Mouse (Mus musculus) left cerebral cortex, adult 11 months (tissue): ENCODE results near the gene Tmem150b.

Experiments
- DNase-seq: peaks from one replicate; pipeline ENCODE4 v3.0.0; 2022; ENCODE audit warnings: low spot score

Gene Tmem150b

DNA sequence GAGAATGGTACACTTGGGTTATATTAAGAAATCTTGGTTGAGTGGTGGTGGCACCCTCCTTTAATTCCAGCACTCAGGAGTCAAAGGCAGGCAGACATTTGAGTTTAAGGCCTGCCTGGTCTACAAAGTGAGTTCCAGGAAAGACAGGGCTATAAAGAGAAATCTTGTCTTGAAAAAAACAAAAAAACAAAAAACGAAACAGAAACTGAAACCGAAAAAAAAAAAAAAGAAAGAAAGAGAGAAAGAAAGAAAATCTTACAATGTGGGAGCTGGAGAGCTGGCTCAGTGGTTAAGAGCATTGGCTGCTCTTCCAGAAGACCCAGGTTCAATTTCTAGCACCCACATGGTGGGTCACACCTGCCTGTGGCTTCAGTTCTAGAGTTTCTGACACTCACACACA is 61.3 kb downstream of the Tmem150b start:
- no peak for DNase-seq

GRCm38 (mm10) chr7:4663179-4663578 is 61.9 kb downstream of the Tmem150b start:
- no peak for DNase-seq

GRCm38 (mm10) chr7:4659911-4660443 is 65.1 kb downstream of the Tmem150b start:
- no peak for DNase-seq

DNA sequence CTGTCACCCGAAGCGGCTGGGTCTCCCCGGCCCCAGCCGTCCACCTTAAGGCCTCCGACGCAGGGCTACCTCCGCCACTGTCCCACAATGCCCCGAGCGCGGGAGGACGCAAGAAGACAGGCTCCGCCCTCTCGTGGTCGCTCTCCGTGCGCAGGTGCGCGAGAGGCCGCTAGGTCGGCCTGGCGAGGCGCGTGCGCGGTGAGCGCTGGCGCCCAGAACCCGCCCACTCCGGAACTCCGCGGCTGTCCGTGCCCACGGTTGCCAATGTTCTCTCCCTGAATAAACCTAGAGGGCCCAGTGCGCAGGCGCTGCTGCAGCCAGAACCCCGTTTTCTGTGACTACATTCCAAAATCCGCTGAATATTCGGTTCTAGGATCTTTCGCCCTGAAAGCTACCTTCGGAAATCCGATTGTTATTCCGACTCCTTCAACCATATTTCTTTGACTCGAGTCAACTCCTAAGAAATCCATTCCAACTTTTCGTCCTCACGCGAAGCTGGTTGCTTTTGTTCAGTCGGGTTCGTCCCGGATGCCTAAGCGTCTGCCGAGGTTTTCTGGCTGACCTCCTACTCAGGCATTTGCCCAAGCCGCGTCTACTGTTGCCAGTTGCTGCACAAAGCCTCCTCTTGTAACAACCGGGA is 66.0 kb downstream of the Tmem150b start, which contains the start of gene Ppp6r1:
Ppp6r1 (minus strand) TSS at position 108 of the 640 bp plus-strand sequence.
- peak; percentile 96 for DNase-seq

DNA sequence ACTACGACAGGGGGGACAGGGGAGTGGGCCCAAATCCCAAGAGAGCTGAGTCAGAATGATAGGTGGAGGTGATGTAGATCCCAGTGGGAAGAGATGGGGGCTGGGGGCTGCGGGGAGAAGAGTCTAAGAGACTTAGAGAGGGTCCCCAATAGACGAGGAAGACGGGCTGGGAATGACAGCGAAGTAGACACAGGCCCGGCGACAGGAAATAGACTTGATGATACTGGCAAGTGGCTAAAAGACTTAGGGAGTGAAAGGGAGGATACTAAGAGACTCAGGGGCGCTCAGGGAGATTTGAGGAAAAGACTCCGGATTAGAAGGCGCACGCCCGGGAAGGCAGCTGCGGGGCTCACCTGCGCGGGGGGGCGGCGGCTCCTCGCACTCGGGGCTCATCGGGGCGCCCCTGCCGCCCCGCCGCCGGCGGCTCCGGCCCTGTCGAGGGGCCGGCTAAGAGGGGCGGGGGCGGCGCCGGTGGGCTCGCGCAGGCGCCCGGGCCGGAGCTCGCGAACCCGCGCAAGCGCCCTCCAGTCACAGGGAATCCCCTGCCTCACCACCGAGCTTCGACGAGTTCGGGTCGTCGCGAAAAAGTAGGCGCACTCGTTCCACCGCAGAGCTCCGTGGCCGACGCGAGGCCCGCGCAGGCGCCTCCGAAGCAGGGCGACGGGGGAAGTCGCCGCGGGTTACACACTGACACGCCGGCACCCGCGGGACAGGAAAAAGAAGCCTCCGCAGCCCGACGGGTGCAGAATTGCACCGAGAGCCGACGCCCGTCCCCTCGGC is 66.7 kb downstream of the Tmem150b start:
- DNase-seq = no peak

GRCm38 (mm10) chr7:4657521-4658127 is 67.4 kb downstream of the Tmem150b start:
- peak; percentile 23 for DNase-seq
